Comparison of ENCODE assay signal across 7 mouse cellular contexts in the genomic region with DNA sequence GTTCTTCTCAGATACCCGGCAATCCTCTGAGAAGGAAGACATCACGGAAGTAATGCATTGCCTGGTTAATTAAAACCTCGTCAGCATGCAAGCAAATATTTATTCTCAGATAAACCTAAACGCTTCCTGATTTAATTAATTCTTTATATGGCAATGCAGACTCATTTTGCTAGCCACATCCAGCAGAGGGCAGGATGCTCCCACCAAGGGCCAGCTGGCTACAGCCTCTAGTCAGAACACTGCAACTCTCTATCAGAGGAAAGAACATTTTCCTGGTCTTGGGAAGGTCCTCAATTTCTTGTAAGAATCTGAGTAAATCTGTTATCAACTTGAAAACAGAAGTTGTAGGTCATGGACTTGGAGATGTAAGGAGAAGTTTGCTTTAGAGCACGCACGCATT. TPM values are rescaled to one million over a fixed set of nuclear protein-coding genes. Genes with fewer than 3 reads are reported as not detected.
DNase-seq lines count a peak whose midpoint lies in the region; ATAC-seq and TF ChIP-seq lines count a peak whose summit lies in the region.

No protein-coding gene starts in this region.

- no peak for ATAC-seq in embryonic facial prominence, embryonic 11.5 days (replicated peaks; ENCODE audit: insufficient number of reproducible peaks, low FRiP score, low TSS enrichment, low read depth)
- peak; percentile 71 for ATAC-seq in hindbrain, embryonic 11.5 days (ENCODE audit: low FRiP score)
- peak; percentile 75 for ATAC-seq in megakaryocyte, adult 5-6 weeks (ENCODE audit: poor library complexity, severe bottlenecking)

- no peaks in the 10 kb centered on the region for H3K9me3 ChIP-seq in ES-E14 (ENCODE audit: control insufficient read depth, insufficient read depth, low read depth, low read length)
- no peaks in the 10 kb centered on the region for H3K9me3 ChIP-seq in embryonic facial prominence, embryonic 11.5 days (replicated peaks; ENCODE audit: control insufficient read depth, low read length)
- H3K9me3 ChIP-seq in hindbrain, embryonic 11.5 days (ENCODE audit: control insufficient read depth, low read length): no peaks in the 10 kb centered on the region

- H3K4me3 ChIP-seq in ES-E14 (ENCODE audit: insufficient read depth in 1 of 2, low read depth in 1 of 2, low read length in 2 of 2, poor library complexity in 1 of 2, severe bottlenecking in 1 of 2): no peak overlapping the region
- H3K4me3 ChIP-seq in embryonic facial prominence, embryonic 11.5 days (ENCODE audit: low read depth, low read length): no peak overlapping the region
- no peak overlapping the region for H3K4me3 ChIP-seq in hindbrain, embryonic 11.5 days (ENCODE audit: low read depth, low read length)

- no peak overlapping the region for H3K27ac ChIP-seq in ES-E14 (ENCODE audit: insufficient read depth, low read depth, low read length, poor library complexity, severe bottlenecking)
- H3K27ac ChIP-seq in embryonic facial prominence, embryonic 11.5 days (replicated peaks; ENCODE audit: low read depth, low read length): no peak overlapping the region
- H3K27ac ChIP-seq in hindbrain, embryonic 11.5 days (ENCODE audit: low read depth, low read length): no peak overlapping the region

- no peaks in the 10 kb centered on the region for H3K4me1 ChIP-seq in ES-E14 (ENCODE audit: control insufficient read depth in 2 of 2, insufficient read depth in 2 of 2, low read length in 2 of 2, poor library complexity in 1 of 2)
- H3K4me1 ChIP-seq in embryonic facial prominence, embryonic 11.5 days (ENCODE audit: control insufficient read depth, insufficient read depth, low read length): no peaks in the 10 kb centered on the region
- no peaks in the 10 kb centered on the region for H3K4me1 ChIP-seq in hindbrain, embryonic 11.5 days (replicated peaks; ENCODE audit: control insufficient read depth, insufficient read depth, low read length)

- WGBS in embryonic facial prominence, embryonic 11.5 days: 72% methylated on average over 6 of the region's 6 CpGs
- WGBS in hindbrain, embryonic 11.5 days: 77% methylated on average over 6 of the region's 6 CpGs

- H3K9ac ChIP-seq in ES-E14 (ENCODE audit: insufficient read depth, low read depth, low read length, poor library complexity, severe bottlenecking): no peak overlapping the region
- no peak overlapping the region for H3K9ac ChIP-seq in embryonic facial prominence, embryonic 11.5 days (replicated peaks; ENCODE audit: low read length)
- no peak overlapping the region for H3K9ac ChIP-seq in hindbrain, embryonic 11.5 days (ENCODE audit: low read depth, low read length)

- DNase-seq in ES-E14 (ENCODE audit: low read depth, low spot score): no peak
- peak; percentile 80 for DNase-seq in adrenal gland, postnatal 10 days
- peak; percentile 68 for DNase-seq in embryonic facial prominence, embryonic 11.5 days (ENCODE audit: low spot score)
- peak; percentile 61 for DNase-seq in hindbrain, embryonic 11.5 days (ENCODE audit: low spot score)
- peak; percentile 69 for DNase-seq in layer of hippocampus, adult 9-11 months
- peak; percentile 77 for DNase-seq in right cerebral cortex, postnatal 14 days

- no peak overlapping the region for H3K4me2 ChIP-seq in embryonic facial prominence, embryonic 11.5 days (ENCODE audit: low read depth, low read length)
- no peak overlapping the region for H3K4me2 ChIP-seq in hindbrain, embryonic 11.5 days (replicated peaks; ENCODE audit: low read depth, low read length)

- no peaks in the 10 kb centered on the region for H3K36me3 ChIP-seq in ES-E14 (ENCODE audit: control insufficient read depth, insufficient read depth, low read length, poor library complexity, severe bottlenecking)
- H3K36me3 ChIP-seq in embryonic facial prominence, embryonic 11.5 days (replicated peaks; ENCODE audit: control insufficient read depth, insufficient read depth, low read depth, low read length): no peaks in the 10 kb centered on the region
- H3K36me3 ChIP-seq in hindbrain, embryonic 11.5 days (ENCODE audit: control insufficient read depth, insufficient read depth, low read length): no peaks in the 10 kb centered on the region

- no peaks in the 10 kb centered on the region for H3K27me3 ChIP-seq in embryonic facial prominence, embryonic 11.5 days (ENCODE audit: control insufficient read depth, insufficient read depth, low read length)
- no peaks in the 10 kb centered on the region for H3K27me3 ChIP-seq in hindbrain, embryonic 11.5 days (ENCODE audit: control insufficient read depth, insufficient read depth, low read length)

- in situ Hi-C loops in ES-E14 (cut with MboI; ENCODE audit: low sequenced_read_pairs in 2 of 2, unreplicated experiment in 2 of 2): loop anchor here in 1 of 2 experiments (25.0 kb wide), 1 partner anchor 463 kb away; no protein-coding TSS in a partner anchor

TF ChIP-seq in ES-E14, 5 proteins besides CTCF, POLR2A, EP300 and RAD21:
- TF ChIP-seq ZNF384 (IDR thresholded peaks at IDR 0.05; ENCODE audit: low read depth, low read length) (no peak), ZC3H11A (IDR thresholded peaks at IDR 0.05; ENCODE audit: borderline replicate concordance, low read depth, low read length) (peak; percentile 59; the same call in 1 of the 2 replicates)

RNA-seq across cellular contexts. Expression of gene Cytip, which starts 4.1 kb away (rescaled TPM):
- 0.22 TPM in 1 of 2 replicates, not detected in the other for total RNA-seq in ES-E14 (2012; rRNA removed)
- total RNA-seq in adrenal gland, postnatal 10 days (2021): 10 to 100 TPM; 11.7 TPM
- polyA plus RNA-seq in embryonic facial prominence, embryonic 11.5 days (2014; fragmentation: Nextera tagmentation; extraction: Ambion mirVana): 0.07 and 0.22 TPM in 2 replicates
- polyA plus RNA-seq in hindbrain, embryonic 11.5 days (2014; fragmentation: Nextera tagmentation; extraction: Ambion mirVana): 0.11 and 0.20 TPM in 2 replicates
- total RNA-seq in megakaryocyte, adult 5-6 weeks (2015): 125 and 144 TPM in 2 replicates
- total RNA-seq in megakaryocyte, adult 5-6 weeks (2017): 285 and 325 TPM in 2 replicates

Comparison
In these comparisons a context has a peak if more than half of its experiments do, and no peak if none do; other contexts are left out.
1. RNA of gene Cytip, which starts 4.1 kb away (total RNA-seq): 125 to 325 TPM in megakaryocyte, adult 5-6 weeks; 11.7 TPM in adrenal gland, postnatal 10 days and 0.22 TPM in ES-E14; every median in the first group is over 4 times any median in the second.